Mouse (Mus musculus): Measurements from ENCODE around the gene Polk.

Gene Polk

GRCm38 (mm10) chr13:96542081-96542889 lies at the start of gene Polk, which contains the start of gene Col4a3bp:
TSS of gene Polk (minus strand) at chr13:96542579.
TSS of gene Col4a3bp (plus strand) at chr13:96542618.
- DNase-seq (ENCODE audit: low spot score), result peak; percentile 96

- DNase-seq (ENCODE audit: low spot score), result no peak
Measured at GRCm38 (mm10) chr13:96588642-96589041, 46.3 kb upstream of the Polk start.

- no peak for DNase-seq (ENCODE audit: low spot score)
Measured at GRCm38 (mm10) chr13:96586540-96586939, 44.2 kb upstream of the Polk start.

GRCm38 (mm10) chr13:96584201-96584600 lies 41.8 kb upstream of the Polk start:
- no peak for DNase-seq (ENCODE audit: low spot score)

GRCm38 (mm10) chr13:96579979-96580378 lies 37.6 kb upstream of the Polk start:
- no peak for DNase-seq (ENCODE audit: low spot score)

- DNase-seq (ENCODE audit: low spot score), result no peak
Measured at GRCm38 (mm10) chr13:96579104-96579503, 36.7 kb upstream of the Polk start.

GRCm38 (mm10) chr13:96574170-96574569 lies 31.8 kb upstream of the Polk start:
- no peak for DNase-seq (ENCODE audit: low spot score)

- no peak for DNase-seq (ENCODE audit: low spot score)
Measured at GRCm38 (mm10) chr13:96571016-96571361, 28.6 kb upstream of the Polk start.

GRCm38 (mm10) chr13:96570313-96571015 lies 28.1 kb upstream of the Polk start:
- DNase-seq (ENCODE audit: low spot score), result no peak

GRCm38 (mm10) chr13:96567977-96568376 lies 25.6 kb upstream of the Polk start:
- DNase-seq (ENCODE audit: low spot score), result no peak

GRCm38 (mm10) chr13:96555099-96555498 lies 12.7 kb upstream of the Polk start:
- no peak for DNase-seq (ENCODE audit: low spot score)

- DNase-seq (ENCODE audit: low spot score), result no peak
Measured at GRCm38 (mm10) chr13:96547941-96548340, 5.6 kb upstream of the Polk start.

GRCm38 (mm10) chr13:96547250-96547649 lies 4.9 kb upstream of the Polk start:
- DNase-seq (ENCODE audit: low spot score), result no peak

- DNase-seq (ENCODE audit: low spot score), result no peak
Measured at GRCm38 (mm10) chr13:96544506-96544905, 2.1 kb upstream of the Polk start.

- DNase-seq (ENCODE audit: low spot score), result no peak
Measured at GRCm38 (mm10) chr13:96542901-96543891, 817 bp upstream of the Polk start.

- DNase-seq (ENCODE audit: low spot score), result no peak
Measured at GRCm38 (mm10) chr13:96541381-96541780, 998 bp downstream of the Polk start.

- no peak for DNase-seq (ENCODE audit: low spot score)
Measured at GRCm38 (mm10) chr13:96538103-96538502, 4.3 kb downstream of the Polk start.

GRCm38 (mm10) chr13:96536821-96537572 lies 5.4 kb downstream of the Polk start:
- no peak for DNase-seq (ENCODE audit: low spot score)

GRCm38 (mm10) chr13:96533742-96534141 lies 8.6 kb downstream of the Polk start:
- no peak for DNase-seq (ENCODE audit: low spot score)

- DNase-seq (ENCODE audit: low spot score), result no peak
Measured at GRCm38 (mm10) chr13:96532176-96532575, 10.2 kb downstream of the Polk start.

- no peak for DNase-seq (ENCODE audit: low spot score)
Measured at GRCm38 (mm10) chr13:96530064-96530463, 12.3 kb downstream of the Polk start.
